Mouse (Mus musculus) regulatory T cell (primary cell): ENCODE measurements around the gene Serpina3c.

Experiments used
- in situ Hi-C: fragments of 300-600 bp; cut with MboI, MseI; formaldehyde crosslinking; loops from one replicate; pipeline ENCODE4 v1.15.1; 2025; ENCODE audit warnings: high pct_unique_total_duplicates

The Serpina3c gene

GRCm38 (mm10) chr12:104153656-104154055, at the start of gene Serpina3c:
Serpina3c (minus strand) TSS chr12:104153870.
- in situ Hi-C loops = no loop called here

- in situ Hi-C loops = no loop called here
These were observed 37.2 kb upstream of the Serpina3c start for GRCm38 (mm10) chr12:104190852-104191251.

DNA sequence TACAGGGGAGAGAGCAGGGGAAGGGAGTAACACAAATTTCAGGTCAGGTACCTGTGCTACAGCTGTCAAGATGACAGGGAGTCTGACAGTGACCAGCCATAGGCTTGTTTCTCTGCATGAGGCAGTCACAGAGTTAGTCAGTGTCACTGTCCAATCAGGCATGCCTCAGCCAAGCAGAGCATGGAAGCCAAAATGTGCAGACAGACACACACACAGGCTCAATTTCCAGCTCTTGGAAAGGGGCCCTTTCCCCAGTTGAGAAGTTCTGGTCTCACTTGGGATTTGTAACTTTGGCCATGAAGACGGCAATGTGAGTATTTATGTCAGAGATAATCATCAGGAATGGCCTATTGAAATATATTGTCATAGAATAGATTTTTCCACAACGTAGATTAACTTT, 35.6 kb upstream of the Serpina3c start:
- in situ Hi-C loops = no loop called here

DNA sequence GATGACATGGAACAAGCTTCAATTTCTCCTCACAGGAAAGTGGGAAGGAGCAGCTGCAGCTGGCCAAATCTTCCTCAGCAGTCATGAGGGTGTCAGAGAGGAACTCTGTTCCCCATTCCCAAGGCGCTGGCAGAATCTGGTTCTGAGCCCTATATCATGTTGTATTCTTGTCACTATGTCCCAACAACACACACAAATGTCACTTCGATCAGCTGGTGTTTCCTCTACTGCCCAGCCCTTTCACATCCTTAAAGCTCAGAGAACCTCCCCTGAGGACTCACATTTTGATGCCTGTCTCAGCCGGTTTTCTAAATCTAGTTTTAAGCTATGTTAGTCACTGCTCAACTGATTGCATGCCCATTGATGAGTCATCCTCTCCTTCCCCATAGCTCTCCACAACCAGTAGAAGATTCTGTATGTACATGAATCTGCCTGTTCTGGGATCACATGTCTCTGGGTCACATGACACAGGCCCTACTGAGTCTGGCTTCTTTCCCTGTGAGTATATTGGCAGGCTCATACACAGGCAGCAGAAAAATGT, 32.4 kb upstream of the Serpina3c start:
- in situ Hi-C loops = no loop called here

- in situ Hi-C loops = no loop called here
These were observed 31.4 kb upstream of the Serpina3c start for GRCm38 (mm10) chr12:104185046-104185445.

DNA sequence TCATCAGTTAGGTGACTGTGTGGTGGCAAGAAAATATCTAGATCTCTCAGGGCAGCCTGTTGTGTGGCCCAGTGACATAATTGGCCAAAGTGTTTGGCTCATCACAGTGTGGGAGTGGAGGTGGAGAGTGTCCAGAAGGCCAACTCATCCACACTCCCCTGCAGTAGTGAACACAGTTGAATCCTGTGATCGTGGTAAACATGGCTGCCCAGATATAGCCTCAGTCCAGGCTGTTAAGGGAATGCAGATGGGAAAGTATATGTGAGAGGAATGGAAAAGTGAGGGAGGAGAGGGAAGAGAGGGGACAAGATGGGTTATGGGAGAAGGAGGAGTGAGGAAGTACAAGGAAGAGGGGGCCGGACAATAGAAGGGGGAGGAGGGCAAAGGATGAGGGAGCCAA, 25.3 kb upstream of the Serpina3c start:
- in situ Hi-C loops = no loop called here

GRCm38 (mm10) chr12:104178577-104178976, 24.9 kb upstream of the Serpina3c start:
- in situ Hi-C loops = no loop called here

DNA sequence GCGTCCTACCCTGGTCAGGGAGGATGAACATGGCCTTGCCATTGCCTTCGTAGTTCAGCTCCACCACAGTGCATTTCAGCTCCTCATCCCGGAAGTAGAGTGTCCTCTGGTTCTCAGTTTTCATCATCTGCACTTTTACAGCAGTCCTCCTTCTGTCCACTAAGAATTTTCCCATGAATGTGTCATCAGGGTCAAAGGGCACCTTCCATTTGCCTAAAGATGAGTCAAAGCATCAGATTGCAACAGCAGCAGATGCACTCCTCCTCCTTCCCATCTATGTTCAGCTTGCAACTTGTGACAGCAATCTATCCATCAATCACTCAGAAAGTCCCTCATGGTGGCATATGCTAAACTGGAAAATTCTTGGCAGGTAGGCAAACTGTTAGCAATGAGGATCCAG, 22.0 kb upstream of the Serpina3c start:
- in situ Hi-C loops = no loop called here

DNA sequence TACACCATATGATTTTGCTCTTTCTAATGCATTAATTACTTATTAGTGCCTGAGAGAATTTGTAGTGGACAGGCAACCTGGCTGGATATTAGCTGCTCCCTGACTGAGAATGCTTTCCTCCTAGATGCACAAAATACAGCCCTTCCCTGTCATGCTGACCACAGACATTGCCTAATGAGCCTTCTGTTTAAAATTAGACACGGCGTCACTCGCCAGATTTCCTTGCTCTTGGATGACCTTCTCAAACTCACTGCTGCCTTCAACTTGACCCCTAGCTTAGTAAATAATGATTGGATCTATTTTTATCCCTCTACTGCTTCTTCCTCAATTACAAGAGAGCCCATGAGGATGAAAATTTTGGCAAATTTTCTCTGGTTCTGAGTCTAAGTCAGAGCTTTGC, 21.1 kb upstream of the Serpina3c start:
- in situ Hi-C loops = no loop called here

- in situ Hi-C loops = no loop called here
These were observed 527 bp downstream of the Serpina3c start for GRCm38 (mm10) chr12:104153041-104153645.

GRCm38 (mm10) chr12:104151989-104152388, 1.7 kb downstream of the Serpina3c start:
- in situ Hi-C loops = no loop called here

GRCm38 (mm10) chr12:104145571-104145970, 8.1 kb downstream of the Serpina3c start:
- in situ Hi-C loops = loop anchor here (10.0 kb wide), 1 partner anchor 1581 kb away; no protein-coding TSS in a partner anchor

DNA sequence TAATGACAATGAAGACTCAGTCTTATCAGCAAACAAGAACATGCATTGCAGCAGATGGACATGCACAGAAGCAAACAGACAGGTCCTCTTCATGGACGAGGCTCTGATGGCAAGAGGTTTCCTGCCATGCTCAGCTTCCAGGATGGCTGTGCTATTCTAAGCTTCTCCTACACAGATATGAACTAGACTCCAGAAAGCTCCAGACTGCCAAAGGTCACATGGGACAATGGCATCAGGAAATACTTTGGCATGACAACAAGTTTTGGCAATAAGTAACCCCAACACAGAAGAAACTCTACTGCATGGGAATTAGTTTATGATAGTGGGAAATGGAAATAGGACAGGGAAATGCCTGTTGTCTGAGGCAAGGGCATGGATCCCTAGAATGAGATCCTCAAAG, 10.4 kb downstream of the Serpina3c start:
- in situ Hi-C loops = loop anchor here (10.0 kb wide), 1 partner anchor 1578 kb away; no protein-coding TSS in a partner anchor

DNA sequence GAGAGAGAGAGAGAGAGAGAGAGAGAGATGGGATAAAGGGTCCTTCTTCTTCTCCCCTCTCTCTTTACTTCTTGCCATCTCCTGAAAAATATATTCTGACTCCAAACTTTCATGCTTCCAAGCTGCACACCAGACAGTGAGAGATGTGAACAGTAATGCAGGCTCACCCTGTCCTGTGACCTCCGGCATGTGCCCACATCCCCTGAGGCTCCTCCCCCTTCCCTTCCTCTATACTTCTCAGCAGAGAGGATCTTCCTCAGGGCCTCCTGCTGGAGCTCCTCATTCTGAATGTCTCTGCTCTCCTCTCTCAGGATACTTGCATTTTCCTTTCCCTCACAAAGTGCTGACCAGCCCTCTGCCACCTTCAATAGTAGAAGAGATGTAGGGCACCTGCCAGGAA, 11.2 kb downstream of the Serpina3c start:
- in situ Hi-C loops = loop anchor here (10.0 kb wide), 1 partner anchor 1578 kb away; no protein-coding TSS in a partner anchor

GRCm38 (mm10) chr12:104141506-104141905, 12.2 kb downstream of the Serpina3c start:
- in situ Hi-C loops = loop anchor here (10.0 kb wide), 1 partner anchor 1577 kb away; no protein-coding TSS in a partner anchor

GRCm38 (mm10) chr12:104140543-104141103, 13.0 kb downstream of the Serpina3c start:
- in situ Hi-C loops = loop anchor here (10.0 kb wide), 1 partner anchor 1576 kb away; no protein-coding TSS in a partner anchor

DNA sequence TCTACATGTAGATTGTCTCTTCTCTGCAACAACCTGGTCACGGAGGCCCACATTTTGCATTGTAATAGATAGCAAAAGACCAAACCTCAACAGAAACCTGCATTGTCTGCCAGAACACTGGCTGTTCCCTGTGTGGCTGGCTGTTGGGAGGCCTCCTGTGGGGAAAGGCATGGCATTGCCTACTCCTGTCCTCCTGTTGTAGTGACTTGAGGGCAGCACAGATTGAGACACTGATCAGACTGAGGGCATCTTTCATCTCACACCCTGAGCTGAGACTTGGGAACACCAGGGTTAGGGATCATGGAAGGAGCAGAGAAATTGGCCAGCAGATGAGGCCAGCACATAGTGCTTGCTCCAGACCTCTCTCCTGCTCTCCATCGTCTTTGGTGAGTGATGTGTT, 15.5 kb downstream of the Serpina3c start:
- in situ Hi-C loops = no loop called here

DNA sequence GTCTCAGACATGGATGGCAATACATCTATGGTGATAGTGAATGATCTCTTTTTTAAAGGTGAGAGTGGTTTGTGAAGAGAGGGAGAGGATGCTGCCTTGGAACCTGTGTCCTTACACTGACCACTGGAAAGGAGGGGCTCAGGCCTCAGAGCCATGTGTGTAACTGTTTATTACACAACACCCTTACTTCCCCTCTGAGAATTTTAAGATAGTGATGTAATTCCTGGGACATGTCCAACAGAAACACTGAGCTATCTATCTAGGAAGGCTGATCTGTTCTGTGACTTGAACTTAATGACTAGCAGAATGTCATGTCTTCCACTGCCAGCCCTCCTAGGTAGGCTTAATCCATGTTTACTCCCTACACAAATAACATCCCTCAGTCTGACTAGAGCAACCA, 22.6 kb downstream of the Serpina3c start:
- in situ Hi-C loops = no loop called here

DNA sequence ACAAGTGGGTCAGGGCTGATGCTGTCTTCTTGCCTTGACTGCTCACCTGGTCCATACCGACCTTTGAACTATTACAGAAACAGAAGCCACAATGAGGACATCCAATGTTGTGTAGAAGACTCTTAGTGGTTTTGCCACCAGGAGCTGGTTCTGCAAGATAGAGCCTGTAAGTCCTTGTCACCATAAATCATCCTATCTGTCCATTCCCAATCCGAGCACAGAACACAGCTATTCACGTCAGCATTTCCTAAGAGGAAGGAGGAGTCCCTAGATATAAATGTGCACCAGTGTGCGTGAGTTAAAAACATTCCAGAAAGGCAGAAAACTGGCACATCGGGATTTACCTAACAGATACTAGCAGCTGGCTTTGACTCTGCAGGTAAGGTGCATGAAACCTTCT, 26.0 kb downstream of the Serpina3c start, which contains the start of gene Serpina3b:
Serpina3b (plus strand) TSS at position 301 of the 400 bp plus-strand sequence.
- in situ Hi-C loops = no loop called here

GRCm38 (mm10) chr12:104125021-104125560, 28.6 kb downstream of the Serpina3c start:
- in situ Hi-C loops = no loop called here

DNA sequence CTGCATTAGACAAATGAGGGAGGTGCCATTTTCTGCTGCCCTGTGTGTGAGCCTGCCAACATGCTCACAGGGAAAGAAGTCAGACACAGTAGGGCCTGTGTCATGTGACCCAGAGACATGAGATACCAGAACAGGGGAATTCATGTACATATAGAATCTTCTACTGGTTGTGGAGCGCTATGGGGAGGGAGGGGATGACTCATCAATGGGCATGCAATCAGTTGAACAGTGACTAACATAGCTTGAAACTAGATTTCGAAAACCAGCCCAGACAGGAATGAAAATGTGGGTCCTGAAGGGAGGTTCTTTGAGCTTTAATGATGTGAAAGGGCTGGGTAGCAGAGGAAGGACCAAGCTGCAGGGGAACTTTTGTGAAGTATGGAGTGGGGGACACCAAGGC, 29.7 kb downstream of the Serpina3c start:
- in situ Hi-C loops = no loop called here

- in situ Hi-C loops = no loop called here
These were observed 30.6 kb downstream of the Serpina3c start for GRCm38 (mm10) chr12:104123097-104123496.
